Mouse (Mus musculus) kidney, embryonic 16.5 days (tissue): ENCODE data around the gene Rgp1. TPM values are rescaled to one million over a fixed set of nuclear protein-coding genes. Genes with fewer than 3 reads are reported as not detected.

Experiments
- ATAC-seq: fragments of 200-750 bp; cut with Nextera tagmentation; 2 replicates; pipeline ENCODE4 v1.8.0; 2017; ENCODE audit warnings: moderate TSS enrichment; ENCODE audit not compliant: low FRiP score, low TSS enrichment
- H3K27ac ChIP-seq: fragments of 300-500 bp; sonication (generic); 2 replicates; pipeline ENCODE4 v1.5.1; 2014; ENCODE audit warnings: low read length
- H3K27me3 ChIP-seq: fragments of 300-500 bp; sonication (generic); 2 replicates; pipeline ENCODE4 v1.6.1; 2014; ENCODE audit warnings: low read length, control low read depth, mixed read lengths; ENCODE audit not compliant: insufficient read depth
- H3K36me3 ChIP-seq: fragments of 300-500 bp; sonication (generic); 2 replicates; pipeline ENCODE4 v1.6.1; 2014; ENCODE audit warnings: low read length, control low read depth, mixed read lengths; ENCODE audit not compliant: insufficient read depth
- H3K4me1 ChIP-seq: fragments of 300-500 bp; sonication (generic); 2 replicates; pipeline ENCODE4 v1.6.1; 2014; ENCODE audit warnings: low read length, control low read depth, mixed read lengths; ENCODE audit not compliant: insufficient read depth
- H3K4me2 ChIP-seq: fragments of 300-500 bp; sonication (generic); replicated peaks from 2 replicates; pipeline ENCODE4 v1.6.1; 2014; ENCODE audit warnings: low read depth, low read length
- H3K4me3 ChIP-seq: fragments of 300-500 bp; sonication (generic); 2 replicates; pipeline ENCODE4 v1.5.1; 2014; ENCODE audit warnings: mild to moderate bottlenecking, low read length
- H3K9ac ChIP-seq: fragments of 300-500 bp; sonication (generic); replicated peaks from 2 replicates; pipeline ENCODE4 v1.6.1; 2014; ENCODE audit warnings: low read length
- H3K9me3 ChIP-seq: fragments of 300-500 bp; sonication (generic); 2 replicates; pipeline ENCODE4 v1.6.1; 2016; ENCODE audit warnings: low read length, control low read depth
- WGBS: fragments of 180-500 bp; shearing (Covaris S2); extraction: QIAGEN DNeasy Blood & Tissue Kit; methylation state at CpG from one replicate; pipeline ENCODE4 v1.1.7; 2014; 5-methylcytosine and 5-hydroxymethylcytosine counted together
- polyA plus RNA-seq: library from polyadenylated mRNA; unstranded; fragments of >200 nt; fragmentation: Nextera tagmentation; extraction: Ambion mirVana; gene quantifications from 2 replicates; pipeline ENCODE4 v1.2.1, GENCODE M21; 2015

Rgp1 gene
- polyA plus RNA-seq, 1 experiment from 2014 or later = 33.0 TPM

- H3K9me3 ChIP-seq = no peaks in the 10 kb centered on the region
- H3K4me1 ChIP-seq = no peaks in the 10 kb centered on the region
- 66% methylated on average over 9 of the region's 9 CpGs for WGBS
- no peaks in the 10 kb centered on the region for H3K27me3 ChIP-seq
- H3K9ac ChIP-seq = no peak overlapping the region
- H3K27ac ChIP-seq = no peak overlapping the region
- H3K36me3 ChIP-seq = no peaks in the 10 kb centered on the region
- ATAC-seq = no peak
- no peak overlapping the region for H3K4me2 ChIP-seq
- H3K4me3 ChIP-seq = no peak overlapping the region
Measured at GRCm38 (mm10) chr4:43604751-43605685, 26.5 kb downstream of the Rgp1 start.

- no peak overlapping the region for H3K4me3 ChIP-seq
- 72% methylated on average over 10 of the region's 10 CpGs for WGBS
- no peaks in the 10 kb centered on the region for H3K27me3 ChIP-seq
- no peak overlapping the region for H3K27ac ChIP-seq
- H3K4me1 ChIP-seq = no peaks in the 10 kb centered on the region
- no peaks in the 10 kb centered on the region for H3K36me3 ChIP-seq
- no peak overlapping the region for H3K4me2 ChIP-seq
- ATAC-seq = no peak
- H3K9ac ChIP-seq = no peak overlapping the region
- H3K9me3 ChIP-seq = no peaks in the 10 kb centered on the region
Measured at GRCm38 (mm10) chr4:43612534-43612933, 34.0 kb downstream of the Rgp1 start.

GRCm38 (mm10) chr4:43613060-43613730, 34.7 kb downstream of the Rgp1 start:
- no peak overlapping the region for H3K9ac ChIP-seq
- WGBS = 64% methylated on average over 3 of the region's 3 CpGs
- H3K27me3 ChIP-seq = no peaks in the 10 kb centered on the region
- no peak overlapping the region for H3K27ac ChIP-seq
- no peaks in the 10 kb centered on the region for H3K4me1 ChIP-seq
- ATAC-seq = no peak
- H3K36me3 ChIP-seq = no peaks in the 10 kb centered on the region
- H3K4me2 ChIP-seq = no peak overlapping the region
- H3K9me3 ChIP-seq = no peaks in the 10 kb centered on the region
- H3K4me3 ChIP-seq = no peak overlapping the region

GRCm38 (mm10) chr4:43620146-43620778, 41.7 kb downstream of the Rgp1 start:
- H3K4me3 ChIP-seq = no peak overlapping the region
- no peak overlapping the region for H3K4me2 ChIP-seq
- ATAC-seq = no peak
- H3K27ac ChIP-seq = no peak overlapping the region
- H3K36me3 ChIP-seq = no peaks in the 10 kb centered on the region
- WGBS = 64% methylated on average over 4 of the region's 4 CpGs
- peaks cover 8% of the 10 kb centered on the region for H3K9me3 ChIP-seq
- H3K4me1 ChIP-seq = no peaks in the 10 kb centered on the region
- H3K27me3 ChIP-seq = no peaks in the 10 kb centered on the region
- H3K9ac ChIP-seq = no peak overlapping the region

GRCm38 (mm10) chr4:43629106-43629817, 50.7 kb downstream of the Rgp1 start:
- Histone ChIP-seq H3K4me2 (no peak overlapping the region), H3K4me1 (peaks cover 22% of the 10 kb centered on the region), H3K27ac (no peak overlapping the region), H3K9me3 (peaks cover 22% of the 10 kb centered on the region), H3K9ac (no peak overlapping the region), H3K4me3 (no peak overlapping the region), H3K36me3 (no peaks in the 10 kb centered on the region), H3K27me3 (no peaks in the 10 kb centered on the region)
- WGBS = 48% methylated on average over 20 of the region's 20 CpGs
- no peak for ATAC-seq

- WGBS = 5% methylated on average over 5 of the region's 5 CpGs
- no peak overlapping the region for H3K9ac ChIP-seq
- peak; percentile 81 for ATAC-seq
- no peak overlapping the region for H3K4me3 ChIP-seq
- H3K27me3 ChIP-seq = no peaks in the 10 kb centered on the region
- peaks cover 22% of the 10 kb centered on the region for H3K4me1 ChIP-seq
- no peaks in the 10 kb centered on the region for H3K36me3 ChIP-seq
- no peak overlapping the region for H3K4me2 ChIP-seq
- peaks cover 15% of the 10 kb centered on the region for H3K9me3 ChIP-seq
- no peak overlapping the region for H3K27ac ChIP-seq
Measured at GRCm38 (mm10) chr4:43630030-43630581, 51.6 kb downstream of the Rgp1 start.

- Histone ChIP-seq H3K9me3 (peaks cover 9% of the 10 kb centered on the region), H3K36me3 (no peaks in the 10 kb centered on the region), H3K9ac (no peak overlapping the region), H3K4me3 (peak overlapping the region; percentile 67), H3K4me1 (peaks cover 22% of the 10 kb centered on the region), H3K27ac (peak overlapping the region; percentile 4; the same call in 1 of the 2 replicates), H3K4me2 (peak overlapping the region; percentile 91), H3K27me3 (no peaks in the 10 kb centered on the region)
- WGBS = 23% methylated on average over 5 of the region's 5 CpGs
- ATAC-seq = no peak
Measured at GRCm38 (mm10) chr4:43630671-43631045, 52.1 kb downstream of the Rgp1 start.

- peaks cover 4% of the 10 kb centered on the region for H3K9me3 ChIP-seq
- peak within 1 kb of the TSS; percentile 84 for H3K9ac ChIP-seq
- peaks cover 22% of the 10 kb centered on the region for H3K4me1 ChIP-seq
- H3K36me3 ChIP-seq = no peaks in the 10 kb centered on the region
- peak; percentile 69 for ATAC-seq
- H3K4me2 ChIP-seq = peak within 1 kb of the TSS; percentile 91
- H3K4me3 ChIP-seq = peak within 1 kb of the TSS; percentile 67
- peak within 1 kb of the TSS; percentile 57; the same call in 1 of the 2 replicates for H3K27ac ChIP-seq
- H3K27me3 ChIP-seq = no peaks in the 10 kb centered on the region
- WGBS = 1% methylated on average over 55 of the region's 70 CpGs
Measured at GRCm38 (mm10) chr4:43631046-43631955, 52.8 kb downstream of the Rgp1 start, which contains the start of gene Npr2. Npr2 (plus strand) TSS chr4:43631935.
